Mouse (Mus musculus) heart, embryonic 15.5 days (tissue): ENCODE measurements around the gene Hsp90b1. TPM values are rescaled to one million over a fixed set of nuclear protein-coding genes. Genes with fewer than 3 reads are reported as not detected.
"Not testable (repeated sequence)": the region's sequence is repeated elsewhere in the genome, so short reads cannot be mapped to it uniquely, and the experiment has no call there.

Source experiments
- ATAC-seq: fragments of 200-750 bp; cut with Nextera tagmentation; replicated peaks from 2 replicates; pipeline ENCODE4 v1.8.0; 2017; ENCODE audit warnings: low read depth, moderate TSS enrichment; ENCODE audit not compliant: insufficient number of reproducible peaks, insufficient read depth, low FRiP score
- H3K27ac ChIP-seq: fragments of 300-500 bp; sonication (generic); 2 replicates; pipeline ENCODE4 v1.5.1; 2015; ENCODE audit warnings: mild to moderate bottlenecking, inconsistent platforms
- H3K27me3 ChIP-seq: fragments of 300-500 bp; sonication (generic); 2 replicates; pipeline ENCODE4 v1.6.1; 2015; ENCODE audit warnings: inconsistent platforms
- H3K36me3 ChIP-seq: fragments of 300-500 bp; sonication (generic); 2 replicates; pipeline ENCODE4 v1.6.1; 2015; ENCODE audit warnings: mild to moderate bottlenecking, inconsistent platforms
- H3K4me1 ChIP-seq: fragments of 300-500 bp; sonication (generic); replicated peaks from 2 replicates; pipeline ENCODE4 v1.6.1; 2015; ENCODE audit warnings: inconsistent platforms
- H3K4me2 ChIP-seq: fragments of 300-500 bp; sonication (generic); 2 replicates; pipeline ENCODE4 v1.6.1; 2015; ENCODE audit warnings: inconsistent platforms, mild to moderate bottlenecking, moderate library complexity
- H3K4me3 ChIP-seq: fragments of 300-500 bp; sonication (generic); 2 replicates; pipeline ENCODE4 v1.5.1; 2015; ENCODE audit warnings: mild to moderate bottlenecking, inconsistent platforms
- H3K9ac ChIP-seq: fragments of 300-500 bp; sonication (generic); 2 replicates; pipeline ENCODE4 v1.6.1; 2015; ENCODE audit warnings: mild to moderate bottlenecking, inconsistent platforms
- H3K9me3 ChIP-seq: fragments of 300-500 bp; sonication (generic); replicated peaks from 2 replicates; pipeline ENCODE4 v1.6.1; 2016; ENCODE audit warnings: inconsistent platforms
- WGBS: fragments of 180-500 bp; shearing (Covaris S2); methylation state at CpG from one replicate; pipeline ENCODE4 v1.1.7; 2015; ENCODE audit warnings: mixed read lengths; 5-methylcytosine and 5-hydroxymethylcytosine counted together
- polyA plus RNA-seq: library from polyadenylated mRNA; unstranded; fragments of >200 nt; fragmentation: Nextera tagmentation; extraction: Ambion mirVana; gene quantifications from 2 replicates; pipeline ENCODE4 v1.2.1, GENCODE M21; 2015

Hsp90b1 gene
- polyA plus RNA-seq, 1 experiment from 2014 or later, result 398 TPM

DNA sequence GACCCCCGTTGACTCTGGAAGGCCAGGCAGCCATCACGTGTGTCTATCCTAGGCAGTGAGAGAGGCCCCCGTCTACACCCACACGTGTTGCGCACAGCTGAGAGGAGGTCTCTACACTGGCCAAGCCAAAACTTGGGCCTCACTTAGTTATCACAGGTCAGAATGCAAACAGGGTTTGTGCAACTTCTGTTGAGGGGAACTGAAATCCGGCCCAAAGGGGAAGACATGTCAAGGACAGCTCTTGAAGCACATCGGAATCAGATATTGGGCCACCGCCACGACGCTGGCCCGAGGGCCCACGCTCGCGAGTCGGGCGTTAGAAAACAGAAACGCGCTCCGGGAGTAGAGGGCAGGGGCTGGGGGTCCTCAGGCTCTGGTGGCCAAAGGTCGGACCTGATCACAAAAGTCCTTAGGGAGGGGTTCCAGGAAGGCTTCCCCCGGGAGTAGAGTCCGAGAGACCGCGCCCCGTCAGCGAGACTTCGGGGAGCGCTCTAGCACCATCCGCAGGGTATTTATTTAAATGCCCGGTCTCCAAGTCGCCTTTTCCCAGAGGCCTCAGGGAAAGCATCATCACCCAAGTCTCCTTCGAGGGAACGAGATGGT, 619 bp downstream of the Hsp90b1 start:
- peak; percentile 0; the same call in 1 of the 2 replicates for ATAC-seq
- no peaks in the 10 kb centered on the region for H3K9me3 ChIP-seq
- H3K4me2 ChIP-seq, result peak overlapping the region; percentile 79
- H3K27me3 ChIP-seq, result no peaks in the 10 kb centered on the region
- H3K36me3 ChIP-seq, result peaks cover 34% of the 10 kb centered on the region
- 1% methylated on average over 33 of the region's 33 CpGs for WGBS
- peak overlapping the region; percentile 94 for H3K4me3 ChIP-seq
- H3K9ac ChIP-seq, result peak overlapping the region; percentile 96
- H3K27ac ChIP-seq, result peak overlapping the region; percentile 96
- peaks cover 47% of the 10 kb centered on the region for H3K4me1 ChIP-seq

GRCm38 (mm10) chr10:86704141-86704540, 1.2 kb downstream of the Hsp90b1 start:
- no peak for ATAC-seq
- no peaks in the 10 kb centered on the region for H3K27me3 ChIP-seq
- 2% methylated on average over 8 of the region's 8 CpGs for WGBS
- H3K36me3 ChIP-seq, result peaks cover 40% of the 10 kb centered on the region
- peak overlapping the region; percentile 94 for H3K4me3 ChIP-seq
- no peaks in the 10 kb centered on the region for H3K9me3 ChIP-seq
- H3K9ac ChIP-seq, result peak overlapping the region; percentile 96
- H3K4me1 ChIP-seq, result peaks cover 53% of the 10 kb centered on the region
- peak overlapping the region; percentile 96 for H3K27ac ChIP-seq
- peak overlapping the region; percentile 79 for H3K4me2 ChIP-seq

DNA sequence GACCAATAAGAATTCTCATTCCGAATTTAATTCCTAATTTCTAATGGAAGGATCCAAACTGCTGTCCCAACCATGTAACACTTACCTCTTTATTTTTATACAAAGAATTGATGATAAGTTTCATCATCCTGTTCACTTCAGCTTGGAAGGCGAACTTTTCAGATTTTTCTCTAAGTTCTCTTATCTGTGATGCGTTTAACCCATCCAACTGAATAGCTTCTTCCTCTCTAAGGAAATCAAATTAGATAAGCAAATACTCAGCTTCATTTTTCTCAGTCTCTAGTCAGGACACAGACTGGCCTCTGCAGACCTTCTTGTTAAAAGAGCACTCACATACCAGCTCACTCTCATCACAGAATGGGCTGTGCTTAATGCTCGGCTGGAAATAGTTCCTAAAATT, 1.9 kb downstream of the Hsp90b1 start:
- Histone ChIP-seq H3K9me3 (no peaks in the 10 kb centered on the region), H3K36me3 (peaks cover 46% of the 10 kb centered on the region), H3K4me1 (peaks cover 55% of the 10 kb centered on the region), H3K4me2 (peak overlapping the region; percentile 79), H3K27ac (no peak overlapping the region), H3K27me3 (no peaks in the 10 kb centered on the region), H3K4me3 (peak overlapping the region; percentile 94), H3K9ac (peak overlapping the region; percentile 96)
- no peak for ATAC-seq
- WGBS, result 38% methylated on average over 4 of the region's 4 CpGs

GRCm38 (mm10) chr10:86702312-86702920, 2.9 kb downstream of the Hsp90b1 start:
- H3K9me3 ChIP-seq, result no peaks in the 10 kb centered on the region
- H3K27me3 ChIP-seq, result no peaks in the 10 kb centered on the region
- H3K36me3 ChIP-seq, result peaks cover 56% of the 10 kb centered on the region
- H3K4me3 ChIP-seq, result peak overlapping the region; percentile 94
- H3K4me2 ChIP-seq, result peak overlapping the region; percentile 79
- peak overlapping the region; percentile 25; the same call in 1 of the 2 replicates for H3K27ac ChIP-seq
- WGBS, result 36% methylated on average over 4 of the region's 4 CpGs
- H3K9ac ChIP-seq, result 0 out of 2 replicates have a peak overlapping the region, but pooled peaks have one; percentile 96
- peaks cover 55% of the 10 kb centered on the region for H3K4me1 ChIP-seq
- ATAC-seq, result no peak

GRCm38 (mm10) chr10:86700973-86701372, 4.3 kb downstream of the Hsp90b1 start:
- Histone ChIP-seq H3K4me2 (peak overlapping the region; percentile 6), H3K9ac (no peak overlapping the region), H3K27me3 (no peaks in the 10 kb centered on the region), H3K9me3 (no peaks in the 10 kb centered on the region), H3K36me3 (peaks cover 62% of the 10 kb centered on the region), H3K27ac (no peak overlapping the region), H3K4me3 (no peak overlapping the region), H3K4me1 (peaks cover 48% of the 10 kb centered on the region)
- ATAC-seq, result no peak
- 48% methylated on average over 3 of the region's 3 CpGs for WGBS

- 46% methylated on average over 3 of the region's 3 CpGs for WGBS
- no peak overlapping the region for H3K9ac ChIP-seq
- H3K9me3 ChIP-seq, result no peaks in the 10 kb centered on the region
- H3K36me3 ChIP-seq, result peaks cover 70% of the 10 kb centered on the region
- no peak overlapping the region for H3K4me3 ChIP-seq
- peaks cover 48% of the 10 kb centered on the region for H3K4me1 ChIP-seq
- H3K4me2 ChIP-seq, result peak overlapping the region; percentile 6
- no peaks in the 10 kb centered on the region for H3K27me3 ChIP-seq
- no peak for ATAC-seq
- H3K27ac ChIP-seq, result no peak overlapping the region
Observed at GRCm38 (mm10) chr10:86700251-86700650, 5.1 kb downstream of the Hsp90b1 start.

- not testable (repeated sequence) for H3K4me1 ChIP-seq, ATAC-seq, H3K27ac ChIP-seq, H3K27me3 ChIP-seq, H3K9me3 ChIP-seq
- peaks cover 13% of the 10 kb centered on the region for H3K36me3 ChIP-seq
- peak overlapping the region; percentile 86 for H3K4me3 ChIP-seq
- WGBS, result 25% methylated on average over 9 of the region's 9 CpGs
- H3K9ac ChIP-seq, result peak overlapping the region; percentile 79
- H3K4me2 ChIP-seq, result peak overlapping the region; percentile 85
Observed at GRCm38 (mm10) chr10:86686017-86686360, 19.3 kb downstream of the Hsp90b1 start.

DNA sequence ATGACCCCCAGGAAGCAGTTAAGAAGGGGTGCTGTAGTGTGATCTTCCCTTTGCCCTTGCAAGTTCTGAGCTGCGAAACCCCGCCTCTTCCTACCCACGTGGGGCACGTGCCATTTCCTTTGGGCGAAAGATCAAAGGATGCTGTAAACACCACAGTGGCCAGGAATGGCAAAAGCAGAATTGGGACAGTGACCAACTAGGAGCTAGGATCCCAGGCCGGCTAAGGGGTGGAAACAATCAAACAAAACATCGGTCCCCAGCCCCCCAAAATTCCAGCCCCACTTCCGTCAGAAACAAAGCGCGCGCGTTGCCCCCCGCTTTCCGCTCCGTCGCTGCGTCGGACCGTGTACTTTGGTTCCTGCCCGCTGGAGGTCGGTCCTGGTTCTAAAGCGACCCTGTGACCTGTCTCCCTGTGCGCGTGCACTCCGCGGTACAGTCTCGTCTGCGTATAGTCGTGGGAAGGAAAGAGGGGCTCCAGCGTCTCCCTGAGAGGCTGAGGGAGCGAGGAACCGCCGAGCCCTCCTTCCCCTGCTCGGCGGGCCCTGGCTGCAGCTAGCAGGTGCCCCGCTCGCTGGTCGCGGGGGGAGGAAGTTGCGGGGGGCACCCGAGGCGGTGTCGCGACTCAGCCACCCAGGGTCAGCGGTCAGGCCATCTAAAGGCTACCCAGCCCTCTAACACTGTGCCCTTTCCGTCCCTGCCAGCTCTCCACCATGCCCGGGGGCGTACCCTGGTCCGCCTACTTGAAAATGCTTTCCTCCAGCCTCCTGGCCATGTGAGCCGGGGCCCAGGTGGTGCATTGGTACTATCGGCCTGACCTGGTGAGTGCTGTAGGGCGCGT, 19.9 kb downstream of the Hsp90b1 start:
- H3K9ac ChIP-seq, result peak overlapping the region; percentile 79
- not testable (repeated sequence) for H3K36me3 ChIP-seq, H3K4me1 ChIP-seq, H3K9me3 ChIP-seq, H3K27me3 ChIP-seq
- peak; percentile 90 for ATAC-seq
- H3K4me3 ChIP-seq, result peak overlapping the region; percentile 86
- peak overlapping the region; percentile 85 for H3K4me2 ChIP-seq
- H3K27ac ChIP-seq, result peak overlapping the region; percentile 81
- under 1% methylated on average over 46 of the region's 53 CpGs for WGBS

DNA sequence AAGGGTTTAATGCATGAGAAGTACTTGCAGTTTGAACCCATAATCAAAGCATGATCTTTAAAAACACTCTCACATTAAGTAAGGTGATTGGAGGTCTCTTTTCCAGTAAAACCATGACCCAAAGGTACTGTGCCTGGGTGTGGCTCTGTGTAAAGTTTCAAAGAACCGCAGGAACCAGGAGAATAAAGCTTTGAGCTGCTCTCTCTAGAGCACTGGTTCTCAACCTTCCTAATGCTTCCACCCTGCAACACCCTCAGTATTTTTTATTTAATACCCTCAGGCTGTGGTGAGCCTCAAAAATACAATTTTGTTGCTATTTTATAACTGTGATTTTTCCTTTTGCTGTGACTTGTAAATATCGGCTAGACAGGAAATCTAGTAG, 20.5 kb downstream of the Hsp90b1 start:
- Histone ChIP-seq H3K27ac (peak overlapping the region; percentile 81; the same call in 1 of the 2 replicates), H3K4me3 (peak overlapping the region; percentile 86)
- peak; percentile 43; the same call in 1 of the 2 replicates for ATAC-seq

DNA sequence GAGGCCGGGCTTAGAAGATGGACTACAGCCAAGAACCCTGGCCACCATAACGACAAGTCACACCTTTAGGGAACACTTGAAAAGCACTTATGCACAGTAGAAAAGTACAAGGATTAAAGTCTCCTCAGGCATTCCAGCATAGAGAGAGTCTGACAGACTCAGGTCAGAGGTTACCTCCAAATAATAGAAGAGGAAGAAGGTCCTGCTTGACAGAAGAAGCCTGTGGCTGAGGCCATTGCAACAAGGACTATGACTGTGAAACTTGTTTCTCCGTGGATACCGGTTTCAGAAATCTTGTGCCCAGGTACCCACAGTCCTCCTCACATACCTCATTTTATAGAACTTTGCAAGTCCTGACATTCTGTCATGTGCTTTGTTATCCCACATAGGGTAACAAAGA, 34.8 kb downstream of the Hsp90b1 start:
- H3K4me1 ChIP-seq, ATAC-seq, H3K4me3 ChIP-seq, H3K9me3 ChIP-seq, H3K27ac ChIP-seq, H3K9ac ChIP-seq, H3K4me2 ChIP-seq, H3K36me3 ChIP-seq, H3K27me3 ChIP-seq: not testable (repeated sequence)
- WGBS, result 57% methylated on average over 4 of the region's 4 CpGs

More for the DNA sequence above, 20.5 kb downstream of the Hsp90b1 start:
- H3K4me2 ChIP-seq, result peak overlapping the region; percentile 85
- not testable (repeated sequence) for H3K9ac ChIP-seq, H3K4me1 ChIP-seq, H3K36me3 ChIP-seq, H3K27me3 ChIP-seq, H3K9me3 ChIP-seq
- 36% methylated on average over 2 of the region's 2 CpGs for WGBS
